Mouse (Mus musculus): ENCODE data around the gene Lyar.

The Lyar gene

DNA sequence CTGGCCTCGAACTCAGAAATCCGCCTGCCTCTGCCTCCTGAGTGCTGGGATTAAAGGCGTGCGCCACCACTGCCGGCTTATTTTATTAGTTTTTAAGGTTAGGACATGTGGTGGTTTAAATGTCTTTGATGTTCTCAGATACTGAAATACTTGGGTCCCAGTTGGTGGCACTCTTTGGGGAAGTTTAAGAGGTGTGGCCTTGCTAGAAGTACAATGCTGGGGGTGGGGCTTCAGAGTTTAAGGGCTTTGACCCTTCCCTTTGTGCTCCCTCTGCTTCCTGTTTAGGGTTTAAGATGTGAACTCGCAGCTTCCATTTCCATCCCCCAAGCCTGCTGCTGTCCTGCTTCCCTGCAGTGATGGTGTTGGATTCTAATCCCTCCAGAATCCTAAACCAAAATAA is 21.7 kb downstream of the Lyar start:
- ATAC-seq (ENCODE audit: insufficient number of reproducible peaks, low FRiP score, low TSS enrichment) = no peak

DNA sequence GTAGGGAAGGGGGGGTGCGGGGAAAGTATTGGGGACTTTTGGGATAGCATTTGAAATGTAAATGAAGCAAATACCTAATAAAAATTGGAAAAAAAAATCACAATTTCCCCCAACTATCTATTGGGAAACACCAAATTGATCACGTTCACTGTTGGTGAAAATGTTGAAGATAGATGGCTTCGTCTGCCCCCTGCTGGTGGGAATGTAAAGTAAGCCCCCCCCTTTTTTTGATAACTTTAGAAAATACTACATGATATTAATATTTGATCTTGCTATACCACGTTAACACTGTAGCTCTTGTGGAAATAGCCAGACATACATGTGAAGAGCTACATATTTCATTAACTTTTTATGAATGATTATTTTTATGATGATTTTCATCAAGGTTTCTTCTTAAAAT is 34.9 kb downstream of the Lyar start:
- no peak for ATAC-seq (ENCODE audit: insufficient number of reproducible peaks, low FRiP score, low TSS enrichment)

DNA sequence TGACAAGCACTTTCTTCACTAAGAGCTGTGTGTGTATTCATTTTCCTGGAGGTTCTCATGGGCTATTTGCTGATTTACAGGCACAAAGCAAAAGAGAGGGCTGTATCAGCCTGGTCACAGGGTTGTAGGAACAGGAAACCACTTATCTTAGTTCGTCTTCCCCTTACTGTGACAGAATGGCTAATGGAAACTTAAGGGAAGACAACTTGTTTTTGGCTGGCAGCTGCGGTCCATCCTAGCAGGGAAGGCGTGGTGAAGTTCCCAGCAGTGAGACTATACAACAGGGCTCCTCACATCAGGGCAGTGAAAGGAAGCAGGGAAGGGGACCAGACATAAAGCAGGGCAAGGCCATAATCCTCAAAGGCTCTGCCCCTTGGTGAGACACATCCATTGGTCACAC is 35.4 kb downstream of the Lyar start:
- no peak for ATAC-seq (ENCODE audit: insufficient number of reproducible peaks, low FRiP score, low TSS enrichment)

DNA sequence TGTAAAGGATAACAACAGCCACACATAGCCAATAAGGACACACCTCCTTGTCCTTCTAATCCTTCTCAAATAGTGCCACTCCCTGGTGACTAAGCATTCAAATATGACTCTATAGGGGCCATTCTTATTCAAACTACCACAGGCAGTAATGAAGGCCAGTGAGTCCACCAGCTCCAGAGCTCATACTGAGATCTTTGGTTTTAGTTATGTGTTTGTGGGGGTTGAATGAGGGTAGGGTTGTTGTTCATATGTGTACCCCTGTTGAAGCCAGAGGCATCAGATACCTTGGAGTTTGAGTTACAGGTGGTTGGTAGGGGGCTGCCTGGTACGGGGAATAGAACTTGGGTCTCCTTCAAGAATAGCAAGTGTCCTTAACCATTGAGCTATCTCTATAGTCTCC is 36.3 kb downstream of the Lyar start:
- ATAC-seq (ENCODE audit: insufficient number of reproducible peaks, low FRiP score, low TSS enrichment) = no peak

DNA sequence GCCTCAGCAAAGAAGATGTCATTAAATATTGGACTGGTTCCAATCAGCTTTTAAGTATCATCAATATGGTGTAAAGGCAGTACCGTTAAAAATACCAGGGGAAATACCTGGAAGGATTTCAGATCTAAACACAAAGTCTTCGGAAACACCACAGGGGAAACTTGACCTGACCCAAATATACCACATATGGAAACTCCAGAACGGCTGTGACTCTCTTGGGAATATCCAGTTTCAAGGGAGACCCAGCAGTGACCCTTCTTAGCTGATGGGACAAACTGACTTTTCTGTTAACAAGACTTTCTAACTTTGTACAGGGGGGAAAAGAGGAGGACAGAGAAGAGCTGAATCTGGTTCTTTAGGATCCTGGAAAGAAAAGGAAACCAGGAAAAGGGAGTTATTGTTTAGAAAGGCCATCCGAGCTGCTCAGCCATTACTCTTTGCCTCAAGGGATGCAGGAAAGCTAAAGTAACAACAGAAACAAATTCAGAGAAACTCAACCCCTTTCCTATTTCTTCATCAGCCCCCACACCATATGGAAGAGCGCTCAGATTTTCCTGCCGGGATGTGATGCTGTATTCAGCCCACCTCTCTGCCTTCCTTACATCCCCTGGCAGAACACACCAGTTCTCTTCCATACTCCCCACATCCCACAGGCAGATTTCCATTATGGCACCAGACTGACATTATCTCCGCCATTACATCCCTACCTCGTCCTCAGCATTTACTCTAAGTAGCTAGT is 37.9 kb downstream of the Lyar start:
- ATAC-seq (ENCODE audit: insufficient number of reproducible peaks, low FRiP score, low TSS enrichment) = no peak

DNA sequence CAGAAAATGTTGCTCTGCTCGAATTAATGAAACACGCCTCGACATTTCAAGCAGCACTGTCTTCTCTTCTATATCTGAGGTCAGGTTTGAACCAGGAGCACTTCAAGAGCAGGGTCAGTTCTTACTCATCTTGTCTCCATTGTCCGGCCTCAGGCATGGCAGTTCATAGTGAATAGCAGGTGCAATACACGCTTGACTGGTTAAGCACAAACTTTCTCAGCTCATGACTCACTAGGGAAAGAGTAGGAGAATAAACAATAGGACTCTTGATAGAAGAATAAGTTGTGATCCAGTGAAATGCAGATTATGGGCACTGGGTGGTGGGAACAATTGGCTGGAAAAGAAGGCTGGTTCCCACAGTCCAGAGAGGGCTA is 38.5 kb downstream of the Lyar start:
- no peak for ATAC-seq (ENCODE audit: insufficient number of reproducible peaks, low FRiP score, low TSS enrichment)

DNA sequence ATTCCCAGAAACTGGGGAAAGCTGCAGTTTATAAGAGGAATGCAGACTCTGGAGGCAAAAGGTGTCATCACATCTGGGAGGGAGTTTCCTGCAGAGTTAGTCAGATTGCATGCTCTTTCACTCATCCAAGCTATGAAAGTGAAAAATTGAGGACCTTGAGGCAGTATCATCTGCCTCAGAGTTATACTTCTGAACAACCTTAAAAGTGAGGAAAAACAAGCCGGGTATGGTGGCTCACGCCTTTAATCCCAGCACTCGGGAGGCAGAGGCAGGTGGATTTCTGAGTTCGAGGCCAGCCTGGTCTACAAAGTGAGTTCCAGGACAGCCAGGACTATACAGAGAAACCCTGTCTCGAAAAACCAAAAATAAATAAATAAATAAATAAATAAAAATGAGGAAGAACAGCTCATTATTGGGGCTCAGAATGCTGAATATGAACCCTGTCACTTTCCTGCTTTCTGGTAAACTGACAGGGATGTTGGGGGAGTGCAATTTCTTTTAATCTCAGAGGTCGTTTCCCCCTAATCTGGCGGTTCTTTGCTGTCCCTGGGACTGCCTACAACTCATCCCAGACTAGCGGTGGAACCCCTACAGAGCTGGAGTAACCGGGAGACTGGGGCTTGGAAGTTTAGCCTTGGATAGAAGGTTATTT is 39.3 kb downstream of the Lyar start:
- no peak for ATAC-seq (ENCODE audit: insufficient number of reproducible peaks, low FRiP score, low TSS enrichment)

DNA sequence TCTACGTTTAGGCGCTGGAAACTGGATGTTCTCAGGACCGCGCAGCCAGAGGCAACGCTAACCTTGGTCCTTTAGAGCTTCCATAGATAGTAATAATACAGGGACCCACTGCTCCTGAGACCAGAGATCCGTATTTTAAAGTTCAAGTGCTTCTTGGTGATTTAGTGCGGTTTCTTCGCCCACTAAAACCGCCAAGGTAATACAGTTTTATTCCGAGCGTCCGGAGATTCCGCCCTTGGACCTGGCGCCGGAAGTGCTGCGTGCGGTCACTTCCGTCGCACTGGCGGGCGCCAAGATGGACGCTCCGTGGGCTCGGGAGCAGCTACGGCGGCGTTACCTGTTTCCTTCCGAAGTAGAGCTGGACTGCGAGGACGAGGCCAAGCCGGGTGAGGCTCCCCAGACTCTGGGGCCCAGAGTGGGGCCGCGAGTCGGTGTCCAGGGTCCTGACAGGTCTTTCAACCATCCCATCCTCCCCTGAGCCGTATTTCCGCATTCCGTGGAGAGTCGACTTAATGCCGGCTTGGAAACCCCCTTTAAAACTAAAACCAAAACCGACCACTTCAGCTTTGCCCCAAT is 39.9 kb downstream of the Lyar start, which contains the start of gene Tmem128:
TSS of gene Tmem128 (plus strand) at position 79 of the 576 bp plus-strand sequence.
- ATAC-seq (ENCODE audit: insufficient number of reproducible peaks, low FRiP score, low TSS enrichment) = peak; percentile 87

DNA sequence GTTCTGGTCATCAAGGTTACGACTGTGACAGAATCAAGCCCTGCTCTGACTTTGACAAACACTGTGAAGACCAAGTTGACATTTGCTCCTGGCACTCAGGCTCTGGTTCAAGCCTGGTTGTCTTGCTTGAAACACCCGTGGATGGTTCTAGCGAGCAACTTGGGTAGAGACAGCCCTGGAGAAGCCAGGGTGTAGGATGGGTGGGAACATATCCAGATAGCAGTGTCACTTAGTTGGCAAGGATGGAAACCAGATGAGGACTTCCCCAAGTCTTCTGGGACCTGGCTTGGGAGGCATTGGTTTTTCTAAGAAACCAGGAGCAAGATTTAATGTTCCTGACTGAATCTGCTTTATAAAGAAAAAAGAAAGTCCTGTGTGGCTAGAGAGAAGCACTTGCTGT is 50.7 kb downstream of the Lyar start:
- ATAC-seq (ENCODE audit: insufficient number of reproducible peaks, low FRiP score, low TSS enrichment) = no peak

DNA sequence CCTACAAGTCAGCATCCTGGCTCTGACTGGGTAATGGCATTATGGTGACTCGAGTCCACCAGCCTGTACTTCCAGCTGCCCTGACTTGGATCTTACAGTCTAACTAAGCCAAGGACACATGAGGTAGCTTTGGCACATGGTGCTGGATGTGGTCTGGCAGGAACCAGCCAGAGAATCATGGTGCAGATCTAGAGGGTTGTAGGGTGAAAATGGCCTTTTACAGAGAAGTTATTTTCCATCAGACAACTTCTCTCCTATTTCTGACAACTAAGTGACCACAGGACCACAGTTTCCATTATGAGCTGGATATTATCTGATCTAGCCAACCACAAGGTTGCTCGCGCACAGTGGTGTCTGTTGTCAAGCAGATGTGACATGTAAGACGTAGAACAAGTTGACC is 53.6 kb downstream of the Lyar start:
- no peak for ATAC-seq (ENCODE audit: insufficient number of reproducible peaks, low FRiP score, low TSS enrichment)

DNA sequence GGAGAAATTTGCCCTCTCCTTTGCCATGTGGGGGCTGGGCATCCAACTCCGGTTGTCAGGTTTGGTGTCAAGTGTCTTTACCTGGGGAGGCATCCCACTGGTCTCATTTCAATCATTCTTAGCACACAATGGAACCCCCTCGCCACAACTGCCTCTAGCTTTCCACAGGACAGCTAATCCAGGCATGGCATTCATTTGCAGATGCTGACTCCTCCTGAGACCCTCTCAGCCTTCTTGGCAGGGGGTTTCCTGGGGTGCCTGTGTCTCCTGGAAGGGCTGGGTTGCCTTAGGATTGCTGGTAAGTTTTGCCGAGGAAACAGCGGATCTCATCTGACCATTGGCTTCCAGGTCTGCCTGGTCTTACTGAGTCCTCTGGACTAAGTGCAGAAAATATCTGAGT is 55.5 kb downstream of the Lyar start, which contains the start of gene Otop1:
TSS of gene Otop1 (plus strand) at position 202 of the 400 bp plus-strand sequence.
- ATAC-seq (ENCODE audit: insufficient number of reproducible peaks, low FRiP score, low TSS enrichment) = no peak

DNA sequence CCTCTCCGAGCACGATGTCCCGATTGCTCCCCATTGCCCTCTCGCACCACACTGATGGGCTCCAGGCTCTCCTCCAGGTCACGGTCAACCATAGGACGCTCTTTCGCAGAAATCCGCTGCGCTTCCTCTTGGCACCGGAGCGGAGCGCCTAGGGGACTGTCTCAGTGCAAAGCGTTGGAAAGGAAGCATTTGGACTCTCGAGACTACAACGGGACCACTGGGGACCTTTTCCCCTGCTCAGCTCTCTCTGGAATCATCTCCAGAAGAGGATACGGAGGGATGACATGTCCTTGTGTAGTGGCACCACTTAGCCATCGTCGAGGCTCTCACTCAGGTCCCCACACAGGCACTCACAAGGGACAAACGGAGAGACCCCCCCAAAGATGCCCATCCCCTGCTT is 56.2 kb downstream of the Lyar start:
- ATAC-seq (ENCODE audit: insufficient number of reproducible peaks, low FRiP score, low TSS enrichment) = no peak

DNA sequence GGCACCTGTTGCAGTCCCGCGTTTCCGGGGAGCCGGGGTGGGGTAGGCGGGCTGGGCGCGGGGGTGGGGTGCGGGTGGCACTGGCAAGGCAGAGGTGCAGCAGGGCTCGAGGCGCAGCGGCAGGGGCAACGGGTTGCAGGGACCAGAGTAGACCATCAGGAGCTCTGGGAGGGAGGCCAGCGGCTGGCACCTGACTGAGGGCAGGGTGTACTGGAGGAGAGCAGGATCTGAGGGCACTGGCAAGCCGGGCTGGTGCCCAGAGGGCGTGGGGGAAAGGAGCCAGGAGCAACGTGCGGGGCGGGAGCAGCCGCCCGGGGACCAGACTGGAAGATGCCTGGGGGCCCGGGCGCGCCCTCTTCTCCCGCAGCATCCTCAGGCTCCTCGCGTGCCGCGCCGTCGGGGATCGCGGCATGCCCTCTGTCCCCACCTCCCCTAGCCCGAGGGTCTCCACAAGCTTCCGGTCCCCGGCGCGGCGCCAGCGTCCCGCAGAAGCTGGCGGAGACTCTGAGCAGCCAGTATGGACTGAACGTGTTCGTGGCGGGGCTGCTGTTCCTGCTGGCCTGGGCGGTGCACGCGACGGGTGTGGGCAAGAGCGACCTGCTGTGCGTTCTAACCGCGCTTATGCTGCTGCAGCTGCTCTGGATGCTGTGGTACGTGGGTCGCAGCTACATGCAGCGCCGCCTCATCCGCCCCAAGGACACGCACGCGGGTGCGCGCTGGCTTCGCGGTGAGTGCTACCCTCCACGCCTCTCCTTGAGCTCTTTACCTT is 57.0 kb downstream of the Lyar start:
- no peak for ATAC-seq (ENCODE audit: insufficient number of reproducible peaks, low FRiP score, low TSS enrichment)

DNA sequence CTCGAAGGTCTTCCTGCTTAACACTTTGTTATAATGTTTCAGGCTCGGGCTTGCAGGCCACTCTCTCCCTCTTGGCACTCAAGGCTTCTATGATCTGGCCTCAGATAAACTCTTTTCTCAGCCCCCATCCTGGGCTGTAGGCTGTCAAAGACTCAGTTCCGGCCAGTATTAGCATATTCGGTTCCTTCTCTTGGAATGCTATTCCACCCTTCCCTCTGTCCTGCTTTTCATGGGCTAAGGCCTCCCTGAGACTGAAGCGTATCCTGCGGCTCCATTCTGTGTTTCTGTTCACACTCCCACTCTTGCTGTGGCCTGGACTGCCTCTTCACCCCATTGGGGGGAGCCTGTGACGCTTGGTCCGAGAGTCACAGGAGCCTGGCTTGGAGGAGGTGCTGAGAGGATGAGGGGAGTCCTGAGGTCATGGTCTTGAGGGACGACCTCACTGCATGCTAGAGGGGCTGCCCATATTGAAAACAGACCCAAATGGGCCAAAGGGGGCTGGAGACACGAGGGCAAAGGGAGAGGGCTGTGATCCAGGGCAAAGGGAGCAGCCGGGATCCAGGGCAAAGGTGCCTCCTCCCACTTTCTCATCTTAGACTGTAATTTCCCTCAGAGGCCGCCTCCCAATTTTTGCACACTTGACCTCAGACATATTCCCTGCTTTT is 57.8 kb downstream of the Lyar start:
- no peak for ATAC-seq (ENCODE audit: insufficient number of reproducible peaks, low FRiP score, low TSS enrichment)

DNA sequence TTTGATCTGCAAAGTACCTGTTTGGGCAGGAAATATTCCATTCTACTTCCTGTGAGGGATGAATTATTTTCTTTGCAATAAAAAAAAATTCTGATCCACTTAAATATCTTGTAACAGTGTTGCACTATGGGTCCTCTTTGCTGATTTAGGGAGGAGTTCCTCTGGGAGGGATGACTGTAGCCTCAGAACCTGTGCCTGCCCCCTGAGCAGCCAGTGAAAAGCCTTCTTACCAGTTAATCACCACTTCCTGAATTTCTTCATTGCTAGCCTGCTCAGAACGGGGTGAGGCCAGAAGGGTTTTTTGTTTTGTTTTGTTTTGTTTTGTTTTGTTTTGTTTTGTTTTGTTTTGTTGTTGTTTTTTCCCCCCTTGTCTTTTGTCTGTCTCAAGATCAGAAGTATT is 59.8 kb downstream of the Lyar start:
- ATAC-seq (ENCODE audit: insufficient number of reproducible peaks, low FRiP score, low TSS enrichment) = no peak
